Mouse (Mus musculus): ENCODE data around the gene Wdr45.

- TF ChIP-seq GABPA (IDR thresholded peaks at IDR 0.05; ENCODE audit: insufficient replicate concordance, low read depth, low read length) (no peak), POLR2A (IDR thresholded peaks at IDR 0.05; ENCODE audit: low read depth, low read length) (no peak), CTCF (conservative IDR thresholded peaks at IDR 0.05 in 1 of 2, IDR thresholded peaks at IDR 0.05 in 1 of 2; ENCODE audit: low read depth in 2 of 2, low read length in 2 of 2) (no peak), ETS1 (conservative IDR thresholded peaks at IDR 0.05; ENCODE audit: low read depth, low read length) (no peak), EP300 (IDR thresholded peaks at IDR 0.05; ENCODE audit: low read length) (no peak)
Observed at GRCm38 (mm10) chrX:7688321-7688720, 25.8 kb upstream of the Wdr45 start.

All from CH12.LX (cell line).